Mouse (Mus musculus) hindbrain, embryonic 14.5 days (tissue): ENCODE data around the gene Abcc1. TPM values are rescaled to one million over a fixed set of nuclear protein-coding genes. Genes with fewer than 3 reads are reported as not detected.

Experiments
- ATAC-seq: fragments of 200-750 bp; cut with Nextera tagmentation; 2 replicates; pipeline ENCODE4 v1.8.0; 2017; ENCODE audit warnings: moderate number of reproducible peaks, mild to moderate bottlenecking, moderate TSS enrichment, moderate library complexity; ENCODE audit not compliant: low FRiP score
- DNase-seq: peaks from one replicate; pipeline ENCODE4 v3.0.0-alpha.2; 2015; ENCODE audit warnings: low spot score
- H3K27ac ChIP-seq: fragments of 300-500 bp; sonication (generic); 2 replicates; pipeline ENCODE4 v1.5.1; 2014; ENCODE audit warnings: mild to moderate bottlenecking, moderate library complexity
- H3K27me3 ChIP-seq: fragments of 300-500 bp; sonication (generic); 2 replicates; pipeline ENCODE4 v1.6.1; 2014; ENCODE audit warnings: mild to moderate bottlenecking, low read length, mixed read lengths; ENCODE audit not compliant: control insufficient read depth, insufficient read depth
- H3K36me3 ChIP-seq: fragments of 300-500 bp; sonication (generic); replicated peaks from 2 replicates; pipeline ENCODE4 v1.6.1; 2014; ENCODE audit not compliant: control insufficient read depth, insufficient read depth
- H3K4me1 ChIP-seq: fragments of 300-500 bp; sonication (generic); replicated peaks from 2 replicates; pipeline ENCODE4 v1.6.1; 2014; ENCODE audit warnings: antibody characterized with exemption, low read length, mixed read lengths; ENCODE audit not compliant: control insufficient read depth, insufficient read depth
- H3K4me2 ChIP-seq: fragments of 300-500 bp; sonication (generic); replicated peaks from 2 replicates; pipeline ENCODE4 v1.6.1; 2014; ENCODE audit warnings: mild to moderate bottlenecking, moderate library complexity
- H3K4me3 ChIP-seq: fragments of 300-500 bp; sonication (generic); replicated peaks from 2 replicates; pipeline ENCODE4 v1.5.1; 2014; ENCODE audit warnings: mild to moderate bottlenecking, low read length
- H3K9ac ChIP-seq: fragments of 300-500 bp; sonication (generic); 2 replicates; pipeline ENCODE4 v1.6.1; 2014
- H3K9me3 ChIP-seq: fragments of 300-500 bp; sonication (generic); 2 replicates; pipeline ENCODE4 v1.6.1; 2016; ENCODE audit warnings: low read length; ENCODE audit not compliant: control insufficient read depth
- WGBS: fragments of 180-500 bp; shearing (Covaris S2); extraction: QIAGEN DNeasy Blood & Tissue Kit; methylation state at CpG from one replicate; pipeline ENCODE4 v1.1.7; 2014; 5-methylcytosine and 5-hydroxymethylcytosine counted together
- polyA plus RNA-seq: library from polyadenylated mRNA; unstranded; fragments of >200 nt; fragmentation: Nextera tagmentation; extraction: Ambion mirVana; gene quantifications from 2 replicates; pipeline ENCODE4 v1.2.1, GENCODE M21; 2014

Gene Abcc1
- polyA plus RNA-seq, result 8.2 and 9.0 TPM in 2 replicates

DNA sequence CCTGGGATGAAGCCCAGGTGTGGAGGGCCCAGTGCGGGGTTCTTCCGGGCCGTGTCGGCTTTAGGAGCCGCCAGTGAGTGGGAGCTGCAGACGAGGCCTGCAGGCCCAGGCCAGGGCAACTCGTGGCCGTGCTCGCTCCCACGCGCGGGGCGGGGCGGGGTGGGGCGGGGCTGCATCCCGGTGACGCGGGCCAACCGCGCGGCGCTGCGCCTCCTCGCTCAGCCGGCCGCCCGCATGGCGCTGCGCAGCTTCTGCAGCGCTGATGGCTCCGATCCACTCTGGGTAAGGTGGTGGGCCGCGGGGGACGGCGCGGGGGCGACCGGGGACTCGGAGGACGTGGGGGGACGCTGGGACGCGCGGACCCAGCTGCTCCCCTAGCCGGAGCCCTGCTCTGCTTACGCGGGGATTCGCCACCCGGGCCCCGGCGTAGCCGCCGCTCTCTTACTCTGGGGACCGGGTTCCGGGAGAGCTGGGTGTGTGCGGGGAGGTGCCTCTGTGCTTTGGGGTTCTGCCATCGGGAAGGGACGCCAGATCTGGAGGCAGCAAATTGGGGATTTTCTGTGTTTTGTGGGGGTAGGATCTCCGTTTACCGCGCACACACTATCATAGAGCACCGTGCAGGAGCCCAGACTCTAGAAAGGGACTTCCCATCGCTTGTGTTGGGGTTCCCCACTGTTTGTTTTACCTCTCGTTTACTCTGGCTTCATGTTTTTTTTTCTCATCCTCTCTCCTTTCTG is at the start of gene Abcc1:
Abcc1 (plus strand) TSS at position 197 of the 737 bp plus-strand sequence.
- ATAC-seq, result peak; percentile 98
- H3K9me3 ChIP-seq, result no peaks in the 10 kb centered on the region
- WGBS, result under 1% methylated on average over 51 of the region's 64 CpGs
- peak within 1 kb of the TSS; percentile 71 for H3K27ac ChIP-seq
- peak within 1 kb of the TSS; percentile 81 for H3K4me3 ChIP-seq
- H3K9ac ChIP-seq, result peak within 1 kb of the TSS; percentile 92
- H3K36me3 ChIP-seq, result no peaks in the 10 kb centered on the region
- no peaks in the 10 kb centered on the region for H3K27me3 ChIP-seq
- H3K4me1 ChIP-seq, result peaks cover 13% of the 10 kb centered on the region
- peak within 1 kb of the TSS; percentile 99 for H3K4me2 ChIP-seq
- DNase-seq, result peak; percentile 78

DNA sequence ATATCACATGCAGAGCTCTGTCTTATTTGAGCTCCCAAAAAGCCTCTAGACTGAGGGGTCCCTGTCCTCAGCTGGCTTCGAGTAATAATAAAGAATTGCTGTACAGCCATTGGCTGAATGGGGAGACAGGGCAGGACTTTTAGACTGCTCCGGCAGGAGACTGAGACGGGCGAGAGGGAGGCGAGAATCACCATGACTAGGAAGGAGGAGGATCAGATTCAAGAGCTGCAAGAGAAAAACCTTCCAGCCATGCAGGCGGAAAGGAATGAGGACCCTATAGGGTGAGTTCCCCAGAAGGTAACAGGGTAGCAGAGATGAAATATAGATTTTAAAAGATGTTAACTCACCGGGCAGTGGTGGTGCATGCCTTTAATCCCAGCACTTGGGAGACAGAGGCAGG is 48.4 kb upstream of the Abcc1 start:
- Histone ChIP-seq H3K36me3 (peaks cover 56% of the 10 kb centered on the region), H3K9ac (no peak overlapping the region), H3K4me2 (no peak overlapping the region), H3K9me3 (no peaks in the 10 kb centered on the region), H3K27me3 (no peaks in the 10 kb centered on the region), H3K4me1 (peaks cover 12% of the 10 kb centered on the region), H3K4me3 (no peak overlapping the region), H3K27ac (no peak overlapping the region)
- 95% methylated on average over 7 of the region's 7 CpGs for WGBS
- DNase-seq (no peak), ATAC-seq (no peak)

DNA sequence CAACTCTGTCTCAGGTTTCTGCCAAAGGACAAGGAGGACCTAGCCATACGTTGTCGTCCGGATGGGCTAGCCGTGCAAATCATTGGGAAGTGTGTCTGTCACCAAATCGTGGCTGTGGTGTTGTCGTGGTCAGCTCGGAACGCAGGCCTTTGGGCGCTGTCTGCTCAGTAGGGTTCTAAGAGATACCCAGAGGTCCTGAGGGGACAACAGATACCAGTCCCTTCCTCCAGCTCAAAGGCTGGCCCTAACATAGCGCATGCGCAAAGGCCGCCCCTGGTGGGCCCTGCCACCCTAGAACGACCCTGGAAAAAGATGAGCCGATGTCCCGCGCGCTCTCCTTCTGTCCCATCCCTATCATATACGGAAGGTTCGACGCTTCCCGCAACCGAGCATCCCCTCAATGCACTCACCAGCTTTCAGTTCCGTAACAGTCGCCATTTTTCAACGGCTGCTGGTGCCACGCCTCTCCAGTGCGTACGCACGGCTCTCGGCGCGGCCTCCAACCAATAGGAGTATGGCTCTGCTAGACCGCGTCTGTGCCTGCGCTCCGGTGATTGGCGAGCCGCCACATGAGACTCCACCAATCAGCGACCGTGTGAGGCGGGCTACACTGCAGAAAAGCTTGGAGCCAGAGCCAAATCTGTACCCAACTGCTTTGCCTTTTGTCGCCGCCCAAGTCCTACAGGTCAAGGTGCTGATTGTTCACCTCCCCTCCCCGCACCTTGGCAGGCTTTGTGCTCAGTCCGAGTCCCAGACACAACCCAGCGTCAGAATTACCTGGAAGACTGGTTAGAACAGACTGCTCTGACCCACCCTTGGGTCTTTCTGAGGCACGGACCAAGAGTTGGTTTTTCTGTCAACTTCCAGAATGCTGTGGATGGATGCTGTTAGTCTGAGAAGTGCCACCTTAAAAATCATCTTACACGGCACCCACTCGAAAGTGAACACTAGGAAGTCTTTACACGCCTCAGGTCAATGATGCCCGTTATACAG is 44.2 kb upstream of the Abcc1 start, which contains the start of gene Fopnl:
Fopnl (minus strand) TSS at position 522 of the 993 bp plus-strand sequence.
- DNase-seq (peak; percentile 95), ATAC-seq (peak; percentile 100)
- Histone ChIP-seq H3K4me2 (peak within 1 kb of the TSS; percentile 67), H3K27ac (peak within 1 kb of the TSS; percentile 90), H3K9ac (peak within 1 kb of the TSS; percentile 74), H3K36me3 (peaks cover 21% of the 10 kb centered on the region), H3K4me1 (peaks cover 12% of the 10 kb centered on the region), H3K4me3 (peak within 1 kb of the TSS; percentile 64), H3K27me3 (no peaks in the 10 kb centered on the region), H3K9me3 (no peaks in the 10 kb centered on the region)
- 5% methylated on average over 51 of the region's 51 CpGs for WGBS

DNA sequence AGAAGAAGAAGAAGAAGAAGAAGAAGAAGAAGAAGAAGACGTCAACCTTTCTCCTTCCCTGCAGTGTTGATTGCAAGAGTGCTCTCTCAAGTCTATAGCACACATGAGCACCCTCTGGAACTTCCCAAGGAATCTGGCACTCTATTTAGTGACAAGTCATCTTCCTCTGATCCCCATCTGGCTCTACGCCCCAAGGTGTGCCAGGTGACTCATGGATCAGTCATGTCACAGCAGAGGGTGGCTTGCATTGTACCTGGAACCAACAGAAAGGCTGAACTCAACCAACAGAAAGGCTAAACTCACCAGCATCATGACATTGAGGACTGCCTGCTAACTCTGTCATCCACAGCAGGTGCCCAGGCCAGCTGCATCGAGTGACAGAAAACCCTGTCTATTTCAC is 41.7 kb upstream of the Abcc1 start:
- H3K9me3 ChIP-seq, result no peaks in the 10 kb centered on the region
- H3K27me3 ChIP-seq, result no peaks in the 10 kb centered on the region
- H3K4me3 ChIP-seq, result no peak overlapping the region
- 84% methylated on average over 3 of the region's 3 CpGs for WGBS
- DNase-seq (peak; percentile 19), ATAC-seq (no peak)
- peaks cover 12% of the 10 kb centered on the region for H3K4me1 ChIP-seq
- H3K27ac ChIP-seq, result no peak overlapping the region
- H3K36me3 ChIP-seq, result no peaks in the 10 kb centered on the region
- no peak overlapping the region for H3K9ac ChIP-seq
- H3K4me2 ChIP-seq, result no peak overlapping the region

DNA sequence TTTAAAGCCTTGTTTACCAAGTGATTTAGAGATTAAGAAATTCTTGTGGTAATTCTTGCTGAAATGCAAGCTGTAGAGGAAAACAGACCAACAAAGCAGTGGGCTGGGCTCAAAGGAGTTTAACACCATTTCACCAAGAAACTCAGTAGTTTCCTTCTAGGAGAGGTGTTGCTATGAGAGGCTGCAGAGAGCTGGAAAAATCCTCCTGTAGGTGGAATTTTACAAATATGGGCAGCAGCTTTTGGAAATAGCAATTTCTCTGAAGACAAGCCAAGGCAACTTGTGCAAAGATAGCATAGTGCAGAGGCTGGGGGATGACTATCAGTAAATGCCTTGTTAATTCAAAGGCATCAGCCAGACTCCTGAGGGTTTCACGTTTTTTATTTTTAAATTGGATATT is 40.9 kb upstream of the Abcc1 start:
- H3K4me3 ChIP-seq, result no peak overlapping the region
- no peak overlapping the region for H3K9ac ChIP-seq
- 43% methylated on average over 1 of the region's 1 CpGs for WGBS
- no peak overlapping the region for H3K4me2 ChIP-seq
- ATAC-seq (no peak), DNase-seq (peak; percentile 22)
- H3K9me3 ChIP-seq, result no peaks in the 10 kb centered on the region
- peaks cover 9% of the 10 kb centered on the region for H3K4me1 ChIP-seq
- H3K27ac ChIP-seq, result no peak overlapping the region
- no peaks in the 10 kb centered on the region for H3K36me3 ChIP-seq
- H3K27me3 ChIP-seq, result no peaks in the 10 kb centered on the region

DNA sequence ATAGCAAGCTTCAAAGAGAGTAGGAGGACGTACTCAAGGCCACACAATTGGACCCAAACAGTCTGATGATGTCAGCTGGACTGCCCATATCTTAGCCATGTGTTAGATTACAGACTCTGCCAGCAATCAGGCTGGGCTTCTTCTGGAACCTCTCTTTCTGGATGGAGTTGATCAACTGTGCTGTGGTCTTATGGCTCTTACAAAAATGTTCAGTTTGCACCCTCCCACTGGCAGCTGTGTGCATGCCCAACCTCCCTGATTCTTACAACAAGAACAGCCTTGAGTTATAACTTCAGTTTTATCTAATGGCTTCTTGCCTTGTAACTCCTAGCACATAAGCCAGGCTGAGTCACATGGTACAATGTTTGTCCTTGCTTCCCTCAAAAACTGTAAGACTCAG is 33.2 kb upstream of the Abcc1 start:
- Histone ChIP-seq H3K9ac (no peak overlapping the region), H3K4me2 (no peak overlapping the region), H3K9me3 (no peaks in the 10 kb centered on the region), H3K27ac (no peak overlapping the region), H3K4me3 (no peak overlapping the region), H3K36me3 (no peaks in the 10 kb centered on the region), H3K4me1 (no peaks in the 10 kb centered on the region), H3K27me3 (no peaks in the 10 kb centered on the region)
- WGBS, result 74% methylated on average over 1 of the region's 1 CpGs
- no peak for DNase-seq
- no peak for ATAC-seq

DNA sequence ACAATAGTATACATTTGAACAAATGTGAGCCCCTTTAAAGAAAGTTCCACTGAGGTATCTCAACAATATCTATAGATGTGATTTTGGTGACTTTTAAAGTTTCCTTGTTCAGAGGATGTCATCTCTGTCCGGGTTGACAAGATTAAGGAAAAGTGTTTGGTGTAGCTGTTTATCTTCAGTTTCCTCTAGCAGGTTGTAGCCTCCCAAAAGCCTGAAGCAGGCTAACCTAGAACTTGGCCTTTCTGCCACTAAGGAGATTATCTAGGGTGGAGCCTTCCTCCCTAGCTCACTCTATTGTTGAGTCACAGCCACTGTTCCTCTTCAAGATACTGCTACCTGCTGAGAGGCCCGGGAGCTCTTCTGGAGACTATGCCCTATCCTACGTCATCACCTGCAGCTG is 16.4 kb upstream of the Abcc1 start:
- WGBS, result 60% methylated on average over 3 of the region's 3 CpGs

DNA sequence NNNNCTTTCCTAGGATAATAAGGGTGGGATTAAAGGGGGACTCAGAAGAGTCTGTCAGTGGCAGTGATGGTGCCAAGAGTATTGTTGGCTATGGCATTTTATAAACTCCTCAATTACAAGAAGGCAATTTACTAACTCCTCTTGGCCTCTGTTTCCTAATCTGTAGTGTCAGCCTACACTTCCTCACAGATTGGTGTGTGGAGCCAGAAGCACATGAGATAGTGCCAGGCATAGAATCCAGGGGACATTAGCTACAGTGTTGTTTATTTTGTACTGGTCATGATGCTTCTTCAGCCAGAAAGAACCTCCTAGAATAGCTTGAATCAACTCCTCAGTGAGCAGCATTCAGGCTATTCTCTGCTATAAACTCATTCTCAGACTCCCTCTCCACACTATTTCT is 9.8 kb upstream of the Abcc1 start:
- no peak for ATAC-seq

More for the DNA sequence above, 16.4 kb upstream of the Abcc1 start:
- H3K27me3 ChIP-seq, result no peaks in the 10 kb centered on the region
- no peaks in the 10 kb centered on the region for H3K9me3 ChIP-seq
- no peaks in the 10 kb centered on the region for H3K4me1 ChIP-seq
- no peak overlapping the region for H3K4me3 ChIP-seq
- H3K36me3 ChIP-seq, result no peaks in the 10 kb centered on the region
- ATAC-seq (no peak), DNase-seq (no peak)
- no peak overlapping the region for H3K27ac ChIP-seq
- no peak overlapping the region for H3K4me2 ChIP-seq
- no peak overlapping the region for H3K9ac ChIP-seq

DNA sequence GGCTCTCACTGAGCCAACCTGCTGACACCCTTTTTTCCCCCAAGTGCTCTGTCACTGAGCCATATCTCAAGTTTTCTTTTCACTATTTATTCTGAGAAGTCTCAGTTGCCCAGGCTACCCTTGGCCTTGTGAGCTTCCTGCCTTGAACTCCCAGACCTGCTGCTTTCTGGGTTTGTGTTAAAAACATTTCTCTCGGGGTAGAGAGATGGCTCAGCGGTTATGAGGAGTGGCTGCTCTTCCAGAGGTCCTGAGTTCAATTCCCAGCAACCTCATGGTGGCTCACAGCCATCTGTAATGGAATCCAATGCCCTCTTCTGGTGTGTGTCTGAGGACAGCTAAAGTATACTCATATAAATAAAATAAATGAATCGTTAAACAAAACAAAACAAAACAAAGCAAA is 9.1 kb upstream of the Abcc1 start:
- Histone ChIP-seq H3K4me2 (no peak overlapping the region), H3K27ac (no peak overlapping the region), H3K9ac (no peak overlapping the region), H3K4me3 (no peak overlapping the region), H3K4me1 (no peaks in the 10 kb centered on the region), H3K27me3 (no peaks in the 10 kb centered on the region), H3K36me3 (no peaks in the 10 kb centered on the region), H3K9me3 (no peaks in the 10 kb centered on the region)
- ATAC-seq, result no peak
- 82% methylated on average over 3 of the region's 3 CpGs for WGBS
- no peak for DNase-seq

More for the DNA sequence above, 9.8 kb upstream of the Abcc1 start:
- H3K9me3 ChIP-seq, result no peaks in the 10 kb centered on the region
- no peak for DNase-seq
- no peaks in the 10 kb centered on the region for H3K36me3 ChIP-seq
- no peak overlapping the region for H3K27ac ChIP-seq
- H3K4me3 ChIP-seq, result no peak overlapping the region
- H3K9ac ChIP-seq, result no peak overlapping the region
- H3K4me2 ChIP-seq, result no peak overlapping the region
- no peaks in the 10 kb centered on the region for H3K27me3 ChIP-seq
- H3K4me1 ChIP-seq, result no peaks in the 10 kb centered on the region
